Mouse (Mus musculus): Measurements from ENCODE around the gene Lats2. TPM values are rescaled to one million over a fixed set of nuclear protein-coding genes. Genes with fewer than 3 reads are reported as not detected.

Gene Lats2
- total RNA-seq, 2 experiments from 2014 or later = 35.8 to 37.9 TPM

- DNase-seq (ENCODE audit: low spot score) = peak; percentile 42
- intact Hi-C loops (cut with DNase I) = loop anchor here (1.0 to 2.0 kb wide), 4 partner anchors 15 to 61 kb away; partner anchors contain the start of gene Sap18
These were observed 12.8 kb downstream of the Lats2 start for GRCm38 (mm10) chr14:57745291-57745969.

GRCm38 (mm10) chr14:57744547-57744946 is 13.6 kb downstream of the Lats2 start:
- no peak for DNase-seq (ENCODE audit: low spot score)
- intact Hi-C loops (cut with DNase I) = loop anchor here (2.0 kb wide), 3 partner anchors 14 to 60 kb away; partner anchors contain the start of gene Sap18

- intact Hi-C loops (cut with DNase I) = no loop called here
- DNase-seq (ENCODE audit: low spot score) = no peak
These were observed 17.5 kb downstream of the Lats2 start for GRCm38 (mm10) chr14:57740651-57741050.

GRCm38 (mm10) chr14:57737089-57737488 is 21.1 kb downstream of the Lats2 start:
- intact Hi-C loops (cut with DNase I) = no loop called here
- no peak for DNase-seq (ENCODE audit: low spot score)

GRCm38 (mm10) chr14:57736141-57736540 is 22.0 kb downstream of the Lats2 start:
- no peak for DNase-seq (ENCODE audit: low spot score)
- intact Hi-C loops (cut with DNase I) = no loop called here

- no peak for DNase-seq (ENCODE audit: low spot score)
- intact Hi-C loops (cut with DNase I) = no loop called here
These were observed 25.4 kb downstream of the Lats2 start for GRCm38 (mm10) chr14:57732668-57733293.

- intact Hi-C loops (cut with DNase I) = loop anchor here (2.0 kb wide), 1 partner anchor 14 kb away; no protein-coding TSS in a partner anchor
- peak; percentile 52 for DNase-seq (ENCODE audit: low spot score)
These were observed 27.7 kb downstream of the Lats2 start for GRCm38 (mm10) chr14:57730527-57730926.

GRCm38 (mm10) chr14:57729975-57730499 is 28.2 kb downstream of the Lats2 start:
- intact Hi-C loops (cut with DNase I) = loop anchor here (2.0 kb wide), 1 partner anchor 15 kb away; no protein-coding TSS in a partner anchor
- peak; percentile 50 for DNase-seq (ENCODE audit: low spot score)

- intact Hi-C loops (cut with DNase I) = no loop called here
- DNase-seq (ENCODE audit: low spot score) = no peak
These were observed 28.8 kb downstream of the Lats2 start for GRCm38 (mm10) chr14:57729364-57729763.

- intact Hi-C loops (cut with DNase I) = loop anchor here (2.0 kb wide), 1 partner anchor 13 kb away; no protein-coding TSS in a partner anchor
- no peak for DNase-seq (ENCODE audit: low spot score)
These were observed 32.0 kb downstream of the Lats2 start for GRCm38 (mm10) chr14:57726172-57726571.

- DNase-seq (ENCODE audit: low spot score) = no peak
- intact Hi-C loops (cut with DNase I) = no loop called here
These were observed 33.7 kb downstream of the Lats2 start for GRCm38 (mm10) chr14:57724473-57724872.

- DNase-seq (ENCODE audit: low spot score) = no peak
- intact Hi-C loops (cut with DNase I) = no loop called here
These were observed 39.9 kb downstream of the Lats2 start for GRCm38 (mm10) chr14:57718245-57718644.

GRCm38 (mm10) chr14:57716601-57717245 is 41.5 kb downstream of the Lats2 start:
- intact Hi-C loops (cut with DNase I) = no loop called here
- no peak for DNase-seq (ENCODE audit: low spot score)

GRCm38 (mm10) chr14:57712884-57713283 is 45.3 kb downstream of the Lats2 start:
- DNase-seq (ENCODE audit: low spot score) = no peak
- intact Hi-C loops (cut with DNase I) = loop anchor here (2.0 kb wide), 1 partner anchor 14 kb away; no protein-coding TSS in a partner anchor

GRCm38 (mm10) chr14:57711059-57711458 is 47.1 kb downstream of the Lats2 start:
- intact Hi-C loops (cut with DNase I) = no loop called here
- DNase-seq (ENCODE audit: low spot score) = no peak

- intact Hi-C loops (cut with DNase I) = no loop called here
- DNase-seq (ENCODE audit: low spot score) = no peak
These were observed 49.0 kb downstream of the Lats2 start for GRCm38 (mm10) chr14:57709171-57709570.

GRCm38 (mm10) chr14:57708580-57708979 is 49.6 kb downstream of the Lats2 start:
- intact Hi-C loops (cut with DNase I) = no loop called here
- no peak for DNase-seq (ENCODE audit: low spot score)

- intact Hi-C loops (cut with DNase I) = loop anchor here (1.0 kb wide), 1 partner anchor 38 kb away; no protein-coding TSS in a partner anchor
- DNase-seq (ENCODE audit: low spot score) = peak; percentile 47
These were observed 50.9 kb downstream of the Lats2 start for GRCm38 (mm10) chr14:57707100-57707893.

GRCm38 (mm10) chr14:57706760-57707099 is 51.5 kb downstream of the Lats2 start:
- intact Hi-C loops (cut with DNase I) = loop anchor here (1.0 kb wide), 1 partner anchor 39 kb away; no protein-coding TSS in a partner anchor
- no peak for DNase-seq (ENCODE audit: low spot score)

- DNase-seq (ENCODE audit: low spot score) = no peak
- intact Hi-C loops (cut with DNase I) = no loop called here
These were observed 52.4 kb downstream of the Lats2 start for GRCm38 (mm10) chr14:57705759-57706158.
